8 mouse cellular contexts compared by ENCODE assay signal in the genomic region with DNA sequence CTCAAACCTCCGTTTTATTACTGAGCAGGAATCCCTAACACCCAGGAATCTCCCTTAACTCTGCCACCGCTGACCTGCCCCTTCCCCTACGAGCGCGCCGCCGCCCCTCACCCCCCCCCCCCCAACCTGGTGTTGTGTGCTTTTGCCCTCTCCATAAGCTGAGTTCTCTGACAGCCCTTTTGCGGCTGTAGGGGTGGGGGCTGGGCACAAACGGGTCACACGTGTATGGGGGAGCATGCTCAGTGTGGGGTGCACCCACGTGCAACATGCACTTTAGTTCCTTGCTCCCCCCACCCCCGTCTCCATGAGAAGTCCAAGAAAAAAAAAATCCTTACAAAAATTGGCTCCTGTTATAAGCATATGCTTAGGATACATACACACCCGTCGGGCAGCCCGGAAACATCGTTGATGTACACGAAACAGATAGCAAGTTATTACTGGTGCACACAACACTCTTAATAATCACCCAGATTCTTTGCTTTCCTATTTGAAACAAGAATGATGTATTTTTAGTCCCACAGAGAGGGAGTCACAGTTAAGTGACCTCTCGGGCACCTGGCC. TPM values are rescaled to one million over a fixed set of nuclear protein-coding genes. Genes with fewer than 3 reads are reported as not detected.
DNase-seq lines count a peak whose midpoint lies in the region; ATAC-seq and TF ChIP-seq lines count a peak whose summit lies in the region.

No protein-coding gene starts in this region.

- no peak for TF ChIP-seq EP300 in ES-Bruce4 (IDR thresholded peaks at IDR 0.05; ENCODE audit: insufficient read depth, low read depth, low read length)

- peak overlapping the region; percentile 99 for H3K9ac ChIP-seq in heart, embryonic 13.5 days
- peak overlapping the region; percentile 94 for H3K9ac ChIP-seq in ES-Bruce4 (ENCODE audit: low read depth, poor library complexity, severe bottlenecking)
- H3K9ac ChIP-seq in embryonic facial prominence, embryonic 12.5 days, result peak overlapping the region; percentile 62
- H3K9ac ChIP-seq in kidney, postnatal 0 days (ENCODE audit: low read depth, low read length), result peak overlapping the region; percentile 95; the same call in 1 of the 2 replicates
- H3K9ac ChIP-seq in midbrain, embryonic 15.5 days, result peak overlapping the region; percentile 97

- TF ChIP-seq CTCF in ES-Bruce4 (IDR thresholded peaks at IDR 0.05; ENCODE audit: low read depth, low read length), result no peak
- no peak for TF ChIP-seq CTCF in kidney, postnatal 0 days (IDR thresholded peaks at IDR 0.05; ENCODE audit: low read depth)

- H3K4me2 ChIP-seq in heart, embryonic 13.5 days, result peak overlapping the region; percentile 97
- H3K4me2 ChIP-seq in embryonic facial prominence, embryonic 12.5 days (replicated peaks), result peak overlapping the region; percentile 85
- H3K4me2 ChIP-seq in kidney, postnatal 0 days (ENCODE audit: low read length), result peak overlapping the region; percentile 95
- H3K4me2 ChIP-seq in midbrain, embryonic 15.5 days, result peak overlapping the region; percentile 94

- no peak for DNase-seq in heart, postnatal 25 days (ENCODE audit: low spot score)
- peak; percentile 38 for DNase-seq in kidney, postnatal 0 days (ENCODE audit: low spot score)
- no peak for DNase-seq in natural killer cell, adult 2 months (ENCODE audit: low spot score in 2 of 2)
- no peak for DNase-seq in urinary bladder, adult 18-20 months (ENCODE audit: low spot score in 2 of 2)

- peaks cover 2% of the 10 kb centered on the region; the same call in 1 of the 2 replicates for H3K36me3 ChIP-seq in heart, embryonic 13.5 days
- H3K36me3 ChIP-seq in ES-Bruce4 (ENCODE audit: control insufficient read depth, insufficient read depth, low read length, poor library complexity, severe bottlenecking), result no peaks in the 10 kb centered on the region
- H3K36me3 ChIP-seq in embryonic facial prominence, embryonic 12.5 days, result no peaks in the 10 kb centered on the region
- H3K36me3 ChIP-seq in kidney, postnatal 0 days (ENCODE audit: insufficient read depth, low read length), result no peaks in the 10 kb centered on the region
- H3K36me3 ChIP-seq in midbrain, embryonic 15.5 days (replicated peaks), result no peaks in the 10 kb centered on the region

- H3K27me3 ChIP-seq in heart, embryonic 13.5 days (replicated peaks), result no peaks in the 10 kb centered on the region; the same call in 1 of the 2 replicates
- peaks cover 5% of the 10 kb centered on the region for H3K27me3 ChIP-seq in ES-Bruce4 (ENCODE audit: control insufficient read depth, insufficient read depth, low read length, poor library complexity, severe bottlenecking)
- no peaks in the 10 kb centered on the region for H3K27me3 ChIP-seq in embryonic facial prominence, embryonic 12.5 days
- H3K27me3 ChIP-seq in kidney, postnatal 0 days (ENCODE audit: insufficient read depth, low read length), result no peaks in the 10 kb centered on the region
- H3K27me3 ChIP-seq in midbrain, embryonic 15.5 days (replicated peaks), result no peaks in the 10 kb centered on the region

- 0% methylated on average over 17 of the region's 18 CpGs for WGBS in heart, embryonic 13.5 days
- WGBS in embryonic facial prominence, embryonic 12.5 days, result under 1% methylated on average over 18 of the region's 18 CpGs
- 0% methylated on average over 18 of the region's 18 CpGs for WGBS in kidney, postnatal 0 days
- under 1% methylated on average over 18 of the region's 18 CpGs for WGBS in midbrain, embryonic 15.5 days

- peak overlapping the region; percentile 97 for H3K4me3 ChIP-seq in heart, embryonic 13.5 days
- H3K4me3 ChIP-seq in ES-Bruce4 (ENCODE audit: low read depth, low read length), result peak overlapping the region; percentile 94
- peak overlapping the region; percentile 52 for H3K4me3 ChIP-seq in embryonic facial prominence, embryonic 12.5 days
- H3K4me3 ChIP-seq in kidney, postnatal 0 days (replicated peaks; ENCODE audit: low read depth, low read length), result peak overlapping the region; percentile 91
- peak overlapping the region; percentile 97 for H3K4me3 ChIP-seq in midbrain, embryonic 15.5 days

- TF ChIP-seq POLR2A in ES-Bruce4 (IDR thresholded peaks at IDR 0.05; ENCODE audit: insufficient read depth, low read length), result no peak

- H3K4me1 ChIP-seq in heart, embryonic 13.5 days, result peaks cover 83% of the 10 kb centered on the region
- peaks cover 10% of the 10 kb centered on the region for H3K4me1 ChIP-seq in ES-Bruce4 (ENCODE audit: control insufficient read depth, insufficient read depth, low read length)
- peaks cover 60% of the 10 kb centered on the region for H3K4me1 ChIP-seq in embryonic facial prominence, embryonic 12.5 days
- peaks cover 49% of the 10 kb centered on the region for H3K4me1 ChIP-seq in kidney, postnatal 0 days (replicated peaks; ENCODE audit: insufficient read depth, low read length)
- H3K4me1 ChIP-seq in midbrain, embryonic 15.5 days, result peaks cover 73% of the 10 kb centered on the region

- peak overlapping the region; percentile 94 for H3K27ac ChIP-seq in heart, embryonic 13.5 days (replicated peaks)
- H3K27ac ChIP-seq in ES-Bruce4 (ENCODE audit: insufficient read depth, low read length), result peak overlapping the region; percentile 37
- peak overlapping the region; percentile 90 for H3K27ac ChIP-seq in embryonic facial prominence, embryonic 12.5 days
- peak overlapping the region; percentile 95 for H3K27ac ChIP-seq in kidney, postnatal 0 days
- peak overlapping the region; percentile 95 for H3K27ac ChIP-seq in midbrain, embryonic 15.5 days

- intact Hi-C loops in heart, postnatal 25 days (cut with DNase I), result no loop called here

- no peaks in the 10 kb centered on the region for H3K9me3 ChIP-seq in heart, embryonic 13.5 days
- no peaks in the 10 kb centered on the region for H3K9me3 ChIP-seq in ES-Bruce4 (replicated peaks; ENCODE audit: control insufficient read depth, insufficient read depth, low read length, poor library complexity, severe bottlenecking)
- H3K9me3 ChIP-seq in embryonic facial prominence, embryonic 12.5 days, result no peaks in the 10 kb centered on the region
- no peaks in the 10 kb centered on the region for H3K9me3 ChIP-seq in kidney, postnatal 0 days (replicated peaks; ENCODE audit: low read length)
- no peaks in the 10 kb centered on the region for H3K9me3 ChIP-seq in midbrain, embryonic 15.5 days

- ATAC-seq in heart, embryonic 13.5 days (ENCODE audit: extremely low read depth, insufficient number of reproducible peaks, low FRiP score, low TSS enrichment), result no peak
- no peak for ATAC-seq in embryonic facial prominence, embryonic 12.5 days (ENCODE audit: insufficient number of reproducible peaks, insufficient read depth, low FRiP score, low TSS enrichment)
- no peak for ATAC-seq in kidney, postnatal 0 days (replicated peaks; ENCODE audit: low FRiP score, low read depth)
- no peak for ATAC-seq in midbrain, embryonic 15.5 days (replicated peaks)

RNA-seq across cellular contexts. Expression of a gene that starts 1.0 kb away (rescaled TPM):
- 7.8 and 7.9 TPM in 2 replicates for polyA plus RNA-seq in heart, embryonic 13.5 days (2015; fragmentation: Nextera tagmentation; extraction: Ambion mirVana)
- total RNA-seq in heart, postnatal 25 days (2021), result 10 to 100 TPM; 51.3 TPM
- polyA plus RNA-seq in ES-Bruce4 (2011; ENCODE audit: insufficient read depth, insufficient read length, low read depth, missing spikeins), result 56.5 and 63.6 TPM in 2 replicates
- 11.1 and 11.5 TPM in 2 replicates for polyA plus RNA-seq in embryonic facial prominence, embryonic 12.5 days (2016; fragmentation: Nextera tagmentation; extraction: Ambion mirVana)
- 10.9 and 11.3 TPM in 2 replicates for polyA plus RNA-seq in kidney, postnatal 0 days (2015; fragmentation: Nextera tagmentation; extraction: Ambion mirVana)
- 17.9 and 19.0 TPM in 2 replicates for polyA plus RNA-seq in midbrain, embryonic 15.5 days (2015; fragmentation: Nextera tagmentation; extraction: Ambion mirVana)

RNA-seq across cellular contexts. Expression of a gene that starts 2.9 kb away (rescaled TPM):
- 2.6 and 3.3 TPM in 2 replicates for polyA plus RNA-seq in heart, embryonic 13.5 days (2015; fragmentation: Nextera tagmentation; extraction: Ambion mirVana)
- 10 to 100 TPM; 10.7 to 11.7 TPM for total RNA-seq in heart, postnatal 25 days (2021)
- polyA plus RNA-seq in ES-Bruce4 (2011; ENCODE audit: insufficient read depth, insufficient read length, low read depth, missing spikeins), result 3.6 and 4.0 TPM in 2 replicates
- polyA plus RNA-seq in embryonic facial prominence, embryonic 12.5 days (2016; fragmentation: Nextera tagmentation; extraction: Ambion mirVana), result 15.0 and 15.5 TPM in 2 replicates
- 5.8 and 6.4 TPM in 2 replicates for polyA plus RNA-seq in kidney, postnatal 0 days (2015; fragmentation: Nextera tagmentation; extraction: Ambion mirVana)
- 46.1 and 46.2 TPM in 2 replicates for polyA plus RNA-seq in midbrain, embryonic 15.5 days (2015; fragmentation: Nextera tagmentation; extraction: Ambion mirVana)

RNA-seq across cellular contexts. Expression of a gene that starts 22.5 kb away (rescaled TPM):
- 1.1 and 1.6 TPM in 2 replicates for polyA plus RNA-seq in heart, embryonic 13.5 days (2015; fragmentation: Nextera tagmentation; extraction: Ambion mirVana)
- 1 to 10 TPM; 1.9 to 2.0 TPM for total RNA-seq in heart, postnatal 25 days (2021)
- not detected in 2 replicates for polyA plus RNA-seq in ES-Bruce4 (2011; ENCODE audit: insufficient read depth, insufficient read length, low read depth, missing spikeins)
- 2.8 and 2.9 TPM in 2 replicates for polyA plus RNA-seq in embryonic facial prominence, embryonic 12.5 days (2016; fragmentation: Nextera tagmentation; extraction: Ambion mirVana)
- polyA plus RNA-seq in kidney, postnatal 0 days (2015; fragmentation: Nextera tagmentation; extraction: Ambion mirVana), result 1.9 and 2.2 TPM in 2 replicates
- 2.2 and 2.6 TPM in 2 replicates for polyA plus RNA-seq in midbrain, embryonic 15.5 days (2015; fragmentation: Nextera tagmentation; extraction: Ambion mirVana)

RNA-seq across cellular contexts. Expression of a gene that starts 23.4 kb away (rescaled TPM):
- 23.5 and 27.7 TPM in 2 replicates for polyA plus RNA-seq in heart, embryonic 13.5 days (2015; fragmentation: Nextera tagmentation; extraction: Ambion mirVana)
- 1 to 10 TPM; 8.4 to 9.6 TPM for total RNA-seq in heart, postnatal 25 days (2021)
- 8.2 and 11.3 TPM in 2 replicates for polyA plus RNA-seq in ES-Bruce4 (2011; ENCODE audit: insufficient read depth, insufficient read length, low read depth, missing spikeins)
- polyA plus RNA-seq in embryonic facial prominence, embryonic 12.5 days (2016; fragmentation: Nextera tagmentation; extraction: Ambion mirVana), result 52.8 and 55.2 TPM in 2 replicates
- polyA plus RNA-seq in kidney, postnatal 0 days (2015; fragmentation: Nextera tagmentation; extraction: Ambion mirVana), result 34.8 and 36.0 TPM in 2 replicates
- polyA plus RNA-seq in midbrain, embryonic 15.5 days (2015; fragmentation: Nextera tagmentation; extraction: Ambion mirVana), result 12.7 and 16.7 TPM in 2 replicates

RNA-seq across cellular contexts. Expression of a gene that starts 26.6 kb away (rescaled TPM):
- 0.11 TPM in 1 of 2 replicates, not detected in the other for polyA plus RNA-seq in heart, embryonic 13.5 days (2015; fragmentation: Nextera tagmentation; extraction: Ambion mirVana)
- total RNA-seq in heart, postnatal 25 days (2021), result not detected
- not detected in 2 replicates for polyA plus RNA-seq in ES-Bruce4 (2011; ENCODE audit: insufficient read depth, insufficient read length, low read depth, missing spikeins)
- not detected in 2 replicates for polyA plus RNA-seq in embryonic facial prominence, embryonic 12.5 days (2016; fragmentation: Nextera tagmentation; extraction: Ambion mirVana)
- not detected in 2 replicates for polyA plus RNA-seq in kidney, postnatal 0 days (2015; fragmentation: Nextera tagmentation; extraction: Ambion mirVana)
- not detected in 2 replicates for polyA plus RNA-seq in midbrain, embryonic 15.5 days (2015; fragmentation: Nextera tagmentation; extraction: Ambion mirVana)

Comparison
In these comparisons a context has a peak if more than half of its experiments do, and no peak if none do; other contexts are left out.
1. H3K27ac ChIP-seq: peak in every context shown above with its lines; median percentile 95 in kidney, postnatal 0 days; 95 in midbrain, embryonic 15.5 days; 94 in heart, embryonic 13.5 days; 90 in embryonic facial prominence, embryonic 12.5 days; 37 in ES-Bruce4.